Mouse (Mus musculus) limb, embryonic 15.5 days (tissue): ENCODE data around the gene Zfp68. TPM values are rescaled to one million over a fixed set of nuclear protein-coding genes. Genes with fewer than 3 reads are reported as not detected.
A peak's percentile ranks its signal among the peaks of the same experiment; 100 is the strongest.

Experiments
- ATAC-seq: fragments of 200-750 bp; cut with Nextera tagmentation; 2 replicates; pipeline ENCODE4 v1.8.0; 2017; ENCODE audit warnings: low read depth, moderate TSS enrichment; ENCODE audit not compliant: insufficient number of reproducible peaks, low FRiP score, low TSS enrichment
- H3K27ac ChIP-seq: fragments of 300-500 bp; sonication (generic); 2 replicates; pipeline ENCODE4 v1.5.1; 2015; ENCODE audit warnings: moderate library complexity, mild to moderate bottlenecking, inconsistent platforms
- H3K27me3 ChIP-seq: fragments of 300-500 bp; sonication (generic); 2 replicates; pipeline ENCODE4 v1.6.1; 2015; ENCODE audit warnings: inconsistent platforms
- H3K36me3 ChIP-seq: fragments of 300-500 bp; sonication (generic); 2 replicates; pipeline ENCODE4 v1.6.1; 2015; ENCODE audit warnings: inconsistent platforms
- H3K4me1 ChIP-seq: fragments of 300-500 bp; sonication (generic); 2 replicates; pipeline ENCODE4 v1.6.1; 2015; ENCODE audit warnings: inconsistent platforms
- H3K4me2 ChIP-seq: fragments of 300-500 bp; sonication (generic); 2 replicates; pipeline ENCODE4 v1.6.1; 2015; ENCODE audit warnings: mild to moderate bottlenecking, inconsistent platforms
- H3K4me3 ChIP-seq: fragments of 300-500 bp; sonication (generic); 2 replicates; pipeline ENCODE4 v1.5.1; 2015; ENCODE audit warnings: mild to moderate bottlenecking, inconsistent platforms
- H3K9ac ChIP-seq: fragments of 300-500 bp; sonication (generic); 2 replicates; pipeline ENCODE4 v1.6.1; 2015; ENCODE audit warnings: inconsistent platforms
- H3K9me3 ChIP-seq: fragments of 300-500 bp; sonication (generic); 2 replicates; pipeline ENCODE4 v1.6.1; 2016; ENCODE audit warnings: inconsistent platforms
- WGBS: fragments of 180-500 bp; shearing (Covaris S2); methylation state at CpG from one replicate; pipeline ENCODE4 v1.1.7; 2015; 5-methylcytosine and 5-hydroxymethylcytosine counted together
- polyA plus RNA-seq: library from polyadenylated mRNA; unstranded; fragments of >200 nt; fragmentation: Nextera tagmentation; extraction: Ambion mirVana; gene quantifications from 2 replicates; pipeline ENCODE4 v1.2.1, GENCODE M21; 2015

Zfp68 gene
- polyA plus RNA-seq = 69.9 and 73.0 TPM in 2 replicates

- Histone ChIP-seq H3K36me3 (peaks cover 38% of the 10 kb centered on the region), H3K9me3 (peaks cover 25% of the 10 kb centered on the region), H3K27ac (peak within 1 kb of the TSS; percentile 99), H3K4me3 (peak within 1 kb of the TSS; percentile 86), H3K27me3 (no peaks in the 10 kb centered on the region), H3K9ac (peak within 1 kb of the TSS; percentile 95), H3K4me2 (peak within 1 kb of the TSS; percentile 39), H3K4me1 (peaks cover 10% of the 10 kb centered on the region)
- peak; percentile 96 for ATAC-seq
- under 1% methylated on average over 43 of the region's 43 CpGs for WGBS
Observed at GRCm38 (mm10) chr5:138619211-138620128, at the start of gene Zfp68. Gene Zfp68, minus strand, starts transcription at chr5:138619761.

DNA sequence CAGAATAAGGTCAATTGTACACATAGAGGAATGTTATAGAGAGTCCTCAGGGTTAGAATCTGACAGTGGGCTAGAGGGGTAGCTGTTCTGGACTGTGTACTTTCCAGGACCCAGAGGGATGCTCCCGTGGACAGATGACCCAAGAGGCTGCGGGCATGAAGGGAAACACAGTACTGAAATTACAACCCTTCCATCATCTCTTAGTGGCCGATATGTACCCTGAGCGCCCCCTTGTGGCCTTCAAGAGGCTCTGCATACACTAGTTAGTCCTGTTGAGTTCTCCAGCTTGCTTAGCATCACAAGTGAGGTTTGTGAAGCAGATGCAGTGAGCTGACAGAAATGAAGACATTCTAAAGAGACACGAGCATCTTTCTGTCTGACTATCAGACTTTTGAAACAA is 39.4 kb upstream of the Zfp68 start:
- ATAC-seq = no peak; the same call in 1 of the 2 replicates
- Histone ChIP-seq H3K36me3 (no peaks in the 10 kb centered on the region), H3K4me1 (no peaks in the 10 kb centered on the region), H3K27ac (no peak overlapping the region), H3K4me3 (no peak overlapping the region), H3K9me3 (no peaks in the 10 kb centered on the region), H3K27me3 (no peaks in the 10 kb centered on the region), H3K4me2 (no peak overlapping the region), H3K9ac (no peak overlapping the region)
- 8% methylated on average over 5 of the region's 5 CpGs for WGBS

DNA sequence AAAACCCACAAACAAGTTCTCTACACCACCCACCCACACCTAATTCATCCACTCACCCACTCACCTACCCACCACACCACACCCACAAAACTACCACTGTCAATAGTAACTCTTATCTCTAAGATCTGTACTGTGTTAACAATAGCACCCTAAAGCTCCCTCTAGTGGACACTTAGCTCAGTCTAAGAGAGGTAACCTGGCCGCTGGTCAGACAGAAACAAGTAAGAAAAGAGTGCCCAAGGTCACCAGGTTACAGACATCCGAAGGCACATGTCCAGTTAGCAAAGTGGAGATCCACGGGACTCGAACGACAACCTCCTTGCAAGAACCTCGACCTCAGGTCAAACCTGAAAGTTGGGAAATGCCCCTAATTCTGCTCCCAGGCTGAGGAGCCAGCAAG is 38.3 kb upstream of the Zfp68 start:
- H3K27ac ChIP-seq = no peak overlapping the region
- H3K9me3 ChIP-seq = no peaks in the 10 kb centered on the region
- H3K4me1 ChIP-seq = no peaks in the 10 kb centered on the region
- no peak overlapping the region for H3K4me2 ChIP-seq
- no peak overlapping the region for H3K9ac ChIP-seq
- no peak for ATAC-seq
- no peak overlapping the region for H3K4me3 ChIP-seq
- H3K27me3 ChIP-seq = no peaks in the 10 kb centered on the region
- 0 out of 2 replicates have a peak, but pooled peaks cover 5% of the 10 kb centered on the region for H3K36me3 ChIP-seq
- 32% methylated on average over 6 of the region's 6 CpGs for WGBS

DNA sequence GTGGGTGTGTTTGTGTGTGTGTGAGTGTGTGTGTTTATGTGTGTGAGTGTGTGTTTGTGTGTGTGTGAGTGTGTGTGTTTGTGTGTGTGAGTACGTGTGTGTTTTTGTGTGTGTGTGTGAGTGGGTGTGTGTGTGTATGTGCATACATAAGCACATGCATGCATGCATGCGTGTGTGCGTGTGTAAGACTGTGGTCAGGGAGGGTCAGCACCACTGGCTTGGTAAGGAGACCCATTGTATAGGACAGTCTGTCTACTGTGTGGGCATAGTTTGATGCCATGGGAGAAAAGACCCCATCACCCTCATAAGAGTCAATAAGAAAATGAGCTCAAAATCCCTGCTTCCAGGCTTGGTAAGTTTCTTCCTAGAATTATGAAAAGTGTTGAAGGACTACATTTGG is 37.8 kb upstream of the Zfp68 start:
- Histone ChIP-seq H3K4me1 (no peaks in the 10 kb centered on the region), H3K4me2 (no peak overlapping the region), H3K4me3 (no peak overlapping the region), H3K9me3 (no peaks in the 10 kb centered on the region), H3K9ac (no peak overlapping the region), H3K27me3 (no peaks in the 10 kb centered on the region), H3K36me3 (0 out of 2 replicates have a peak, but pooled peaks cover 6% of the 10 kb centered on the region), H3K27ac (no peak overlapping the region)
- whole genome bisulfite sequencing = 88% methylated on average over 3 of the region's 3 CpGs
- ATAC-seq = no peak

DNA sequence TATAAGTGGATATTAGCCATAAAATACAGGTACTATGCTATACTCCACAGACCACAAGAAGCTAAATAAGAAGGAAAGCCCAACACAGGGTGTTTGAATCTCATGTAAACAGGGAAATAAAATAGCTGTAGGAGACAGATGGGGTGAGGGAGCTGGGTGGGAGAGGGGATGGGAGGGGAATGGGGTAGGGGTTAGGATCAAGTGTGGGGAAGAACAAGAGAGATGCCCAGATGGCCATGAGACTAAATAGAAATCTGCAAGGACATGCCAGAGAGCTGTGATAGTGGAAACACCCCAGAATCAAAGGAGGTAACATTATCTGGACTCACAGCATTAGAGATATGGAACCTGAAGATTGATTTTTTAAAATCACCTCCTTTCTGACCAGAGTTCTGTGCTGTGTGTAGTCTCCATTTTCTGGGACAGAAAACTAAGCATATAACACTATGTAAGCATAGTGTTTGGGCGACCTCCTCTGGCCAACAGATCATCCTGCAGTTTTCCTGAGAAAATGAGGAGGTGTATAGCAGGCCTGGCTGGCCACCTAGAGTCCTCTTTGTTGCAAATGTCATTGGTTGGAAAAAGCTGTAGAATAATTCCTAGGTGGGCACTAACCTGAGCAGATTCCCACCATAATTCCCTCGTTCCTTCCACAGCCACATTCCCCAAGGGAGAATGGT is 37.1 kb upstream of the Zfp68 start:
- Histone ChIP-seq H3K4me2 (no peak overlapping the region), H3K4me1 (no peaks in the 10 kb centered on the region), H3K36me3 (peaks cover 12% of the 10 kb centered on the region; the same call in 1 of the 2 replicates), H3K9ac (no peak overlapping the region), H3K27ac (no peak overlapping the region), H3K27me3 (no peaks in the 10 kb centered on the region), H3K9me3 (no peaks in the 10 kb centered on the region), H3K4me3 (no peak overlapping the region)
- 0 out of 2 replicates have a peak, but pooled peaks have one; percentile 63 for ATAC-seq
- WGBS = 20% methylated on average over 2 of the region's 2 CpGs

- Histone ChIP-seq H3K36me3 (peaks cover 31% of the 10 kb centered on the region), H3K27me3 (no peaks in the 10 kb centered on the region), H3K4me1 (no peaks in the 10 kb centered on the region), H3K27ac (no peak overlapping the region), H3K9ac (no peak overlapping the region), H3K4me3 (no peak overlapping the region), H3K9me3 (no peaks in the 10 kb centered on the region), H3K4me2 (no peak overlapping the region)
- WGBS = 94% methylated on average over 1 of the region's 1 CpGs
- ATAC-seq = no peak
Observed at GRCm38 (mm10) chr5:138652911-138653310, 33.4 kb upstream of the Zfp68 start.

DNA sequence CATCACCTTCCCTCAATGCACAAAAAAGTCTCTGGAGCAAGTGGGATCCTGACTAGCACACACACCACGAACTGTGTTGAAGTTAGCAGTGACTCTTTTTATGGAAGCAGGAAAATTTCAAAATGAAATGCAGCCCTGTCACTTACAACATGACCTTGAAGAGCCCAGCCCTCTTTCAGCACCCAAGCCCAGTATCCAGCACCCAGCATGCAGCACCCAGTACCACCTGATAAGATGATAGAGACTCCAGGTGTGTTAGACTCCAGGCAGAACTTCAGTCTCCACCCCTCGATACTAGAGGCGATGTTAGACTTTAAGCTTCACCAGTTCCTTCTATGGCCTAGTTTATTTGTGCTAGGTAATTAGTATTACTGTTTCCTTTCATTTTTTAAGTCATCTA is 22.2 kb upstream of the Zfp68 start:
- peaks cover 65% of the 10 kb centered on the region for H3K36me3 ChIP-seq
- no peak for ATAC-seq
- no peaks in the 10 kb centered on the region for H3K27me3 ChIP-seq
- H3K9ac ChIP-seq = no peak overlapping the region
- 93% methylated on average over 3 of the region's 3 CpGs for WGBS
- no peaks in the 10 kb centered on the region for H3K4me1 ChIP-seq
- H3K4me2 ChIP-seq = no peak overlapping the region
- H3K4me3 ChIP-seq = no peak overlapping the region
- H3K27ac ChIP-seq = no peak overlapping the region
- no peaks in the 10 kb centered on the region for H3K9me3 ChIP-seq

GRCm38 (mm10) chr5:138641081-138641480 is 21.5 kb upstream of the Zfp68 start:
- H3K9ac ChIP-seq = no peak overlapping the region
- no peak for ATAC-seq
- no peak overlapping the region for H3K4me2 ChIP-seq
- H3K4me3 ChIP-seq = no peak overlapping the region
- WGBS = 83% methylated on average over 3 of the region's 3 CpGs
- peaks cover 61% of the 10 kb centered on the region for H3K36me3 ChIP-seq
- no peaks in the 10 kb centered on the region for H3K4me1 ChIP-seq
- no peaks in the 10 kb centered on the region for H3K9me3 ChIP-seq
- no peak overlapping the region for H3K27ac ChIP-seq
- H3K27me3 ChIP-seq = no peaks in the 10 kb centered on the region

DNA sequence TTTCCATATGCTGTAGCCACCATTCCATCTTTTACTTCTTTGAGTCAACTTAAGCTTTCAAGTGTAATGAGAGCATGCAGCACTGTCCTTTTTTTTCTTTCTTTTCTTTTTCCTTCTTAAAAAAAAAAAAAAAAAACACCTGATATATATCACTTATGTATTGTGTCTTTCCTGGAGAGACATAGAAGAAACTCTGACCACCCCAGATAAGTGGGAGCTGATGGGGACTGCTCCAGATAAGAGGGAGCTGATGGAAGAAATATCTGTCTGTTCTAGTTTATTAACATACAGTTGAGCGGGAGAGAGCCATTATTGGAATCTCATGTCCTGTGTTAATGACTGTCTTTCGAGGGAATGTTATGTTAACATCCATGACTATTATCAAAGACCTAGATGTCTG is 16.9 kb upstream of the Zfp68 start:
- H3K36me3 ChIP-seq = peaks cover 46% of the 10 kb centered on the region
- H3K27me3 ChIP-seq = no peaks in the 10 kb centered on the region
- H3K27ac ChIP-seq = no peak overlapping the region
- no peak overlapping the region for H3K4me3 ChIP-seq
- H3K9ac ChIP-seq = no peak overlapping the region
- no peak for ATAC-seq
- no peaks in the 10 kb centered on the region for H3K9me3 ChIP-seq
- H3K4me2 ChIP-seq = no peak overlapping the region
- no peaks in the 10 kb centered on the region for H3K4me1 ChIP-seq
- 94% methylated on average over 2 of the region's 2 CpGs for WGBS

- WGBS = 7% methylated on average over 3 of the region's 3 CpGs
- no peaks in the 10 kb centered on the region for H3K27me3 ChIP-seq
- peak overlapping the region; percentile 89 for H3K4me3 ChIP-seq
- peaks cover 11% of the 10 kb centered on the region for H3K4me1 ChIP-seq
- H3K9ac ChIP-seq = peak overlapping the region; percentile 82
- H3K4me2 ChIP-seq = peak overlapping the region; percentile 56
- ATAC-seq = no peak
- no peaks in the 10 kb centered on the region for H3K36me3 ChIP-seq
- H3K9me3 ChIP-seq = no peaks in the 10 kb centered on the region
- peak overlapping the region; percentile 95; the same call in 1 of the 2 replicates for H3K27ac ChIP-seq
Observed at GRCm38 (mm10) chr5:138623478-138623875, 3.9 kb upstream of the Zfp68 start.

GRCm38 (mm10) chr5:138622645-138623477 is 3.3 kb upstream of the Zfp68 start, which contains the start of gene A430033K04Rik:
Gene A430033K04Rik, plus strand, starts transcription at chr5:138622859.
- Histone ChIP-seq H3K4me3 (peak within 1 kb of the TSS; percentile 89), H3K4me1 (peaks cover 14% of the 10 kb centered on the region), H3K36me3 (peaks cover 5% of the 10 kb centered on the region), H3K9me3 (no peaks in the 10 kb centered on the region), H3K27me3 (no peaks in the 10 kb centered on the region), H3K4me2 (peak within 1 kb of the TSS; percentile 56), H3K9ac (peak within 1 kb of the TSS; percentile 82), H3K27ac (peak within 1 kb of the TSS; percentile 95)
- under 1% methylated on average over 30 of the region's 30 CpGs for WGBS
- peak; percentile 94 for ATAC-seq
